Mouse (Mus musculus): ENCODE data around the gene Gm49361.

- TF ChIP-seq CTCF (IDR thresholded peaks at IDR 0.05; ENCODE audit: control insufficient read depth, insufficient read depth, insufficient read length) (no peak), MYOG (IDR thresholded peaks at IDR 0.05; ENCODE audit: control insufficient read depth, extremely low read depth, insufficient read length) (no peak), MAX (IDR thresholded peaks at IDR 0.05) (no peak)
These were observed 65.9 kb downstream of the Gm49361 start for GRCm38 (mm10) chr14:57679958-57680535.
